Mouse (Mus musculus): ENCODE measurements around the gene Olfr139. TPM values are rescaled to one million over a fixed set of nuclear protein-coding genes. Genes with fewer than 3 reads are reported as not detected.

Olfr139 gene
- not detected for total RNA-seq (2023)

DNA sequence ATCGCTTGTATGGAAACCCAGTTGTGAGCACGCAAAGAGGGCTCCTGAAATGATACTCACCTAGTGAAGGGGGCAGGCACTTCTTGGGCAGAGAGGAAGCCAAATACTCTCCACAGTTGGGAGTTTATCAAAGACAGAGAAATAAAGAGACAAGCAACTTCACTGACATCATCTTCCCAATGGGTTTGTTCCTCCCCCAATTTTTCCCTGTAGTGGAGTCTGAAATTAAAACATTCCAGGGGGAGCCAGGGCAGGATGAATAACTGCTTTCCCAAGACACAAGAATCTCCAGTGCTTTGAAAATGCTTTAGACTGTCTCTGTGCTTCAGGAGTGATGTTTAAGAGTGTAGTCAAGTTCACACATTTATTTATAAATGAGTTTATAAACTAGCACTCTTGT is at the start of gene Olfr139, which contains the start of gene Olfr399:
Gene Olfr139 (minus strand): TSS at position 101 of the 400 bp plus-strand sequence.
Gene Olfr399 (minus strand): TSS at position 165 of the 400 bp plus-strand sequence.

GRCm38 (mm10) chr11:74069655-74070054 is 13.3 kb upstream of the Olfr139 start, which contains the start of gene Zfp616:
Zfp616 (plus strand) TSS chr11:74069955.

Other genes starting within 250 kb of the Olfr139 start
- not detected for gene Olfr392, start 239.5 kb downstream of the Olfr139 start, total RNA-seq (2023)
- not detected for gene Olfr393, start 205.1 kb downstream of the Olfr139 start, total RNA-seq (2023)
- gene Olfr394, start 165.8 kb downstream of the Olfr139 start, total RNA-seq (2023), result not detected
- not detected for gene Olfr395, start 147.3 kb downstream of the Olfr139 start, total RNA-seq (2023)
- gene Olfr23, start 119.9 kb downstream of the Olfr139 start, total RNA-seq (2023), result not detected
- gene Olfr397, start 95.7 kb downstream of the Olfr139 start, total RNA-seq (2023), result not detected
- not detected for gene Olfr398, start 66.1 kb downstream of the Olfr139 start, total RNA-seq (2023)
- not detected for gene Olfr399, start 64 bp upstream of the Olfr139 start, total RNA-seq (2023)
- gene Zfp616, start 13.4 kb upstream of the Olfr139 start, total RNA-seq (2023), result not detected
- not detected for gene Olfr401, start 57.2 kb upstream of the Olfr139 start, total RNA-seq (2023)
- gene Olfr402, start 97.0 kb upstream of the Olfr139 start, total RNA-seq (2023), result not detected
- not detected for gene Olfr403, start 129.7 kb upstream of the Olfr139 start, total RNA-seq (2023)
- gene Olfr43, start 154.8 kb upstream of the Olfr139 start, total RNA-seq (2023), result not detected
- not detected for gene Olfr406, start 203.3 kb upstream of the Olfr139 start, total RNA-seq (2023)
- not detected for gene Olfr59, start 227.2 kb upstream of the Olfr139 start, total RNA-seq (2023)